Mouse (Mus musculus) lung, postnatal 25 days (tissue): Measurements from ENCODE around the gene Teddm1a.

Experiments used
- DNase-seq: peaks from one replicate; pipeline ENCODE4 v3.0.0; 2022; ENCODE audit warnings: low spot score

The Teddm1a gene

DNA sequence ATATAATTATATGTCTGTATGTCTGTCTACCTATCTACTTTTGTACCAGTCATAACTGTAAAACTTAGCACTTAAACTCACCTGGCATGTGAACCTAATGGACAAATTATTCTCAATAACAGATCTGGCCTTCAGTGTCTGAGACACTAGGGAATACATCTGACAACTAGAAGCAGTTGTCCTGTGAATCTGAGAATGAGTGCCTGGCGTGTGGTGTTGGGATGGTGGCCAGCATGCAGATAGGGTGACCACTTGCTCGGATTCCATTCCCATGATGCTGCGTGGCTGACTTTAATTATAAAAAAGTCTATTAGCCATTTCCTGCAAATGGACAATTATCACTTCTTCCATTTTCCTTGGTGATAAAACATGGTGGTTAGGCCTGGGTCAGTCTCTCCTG is 14.3 kb downstream of the Teddm1a start:
- no peak for DNase-seq

DNA sequence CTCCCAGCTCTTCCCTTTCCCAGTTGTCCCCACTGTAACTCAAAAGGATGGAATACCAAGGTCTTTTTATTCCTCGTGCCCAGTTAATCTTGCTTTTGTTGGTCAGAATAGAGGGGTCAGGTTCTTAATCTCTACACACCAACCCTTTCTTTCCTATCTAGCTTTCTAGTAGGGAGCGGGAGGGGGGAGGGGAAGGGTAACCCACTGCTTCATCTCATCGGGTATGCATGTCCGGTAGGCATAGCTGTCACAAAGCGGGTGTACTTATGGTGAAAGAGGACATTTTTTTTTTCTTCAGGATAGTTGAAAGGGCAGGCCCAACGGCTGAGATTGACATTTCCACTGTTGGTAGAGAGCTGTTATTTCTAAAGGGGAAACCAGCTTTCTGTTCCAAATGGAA is 16.7 kb downstream of the Teddm1a start:
- DNase-seq, result no peak

DNA sequence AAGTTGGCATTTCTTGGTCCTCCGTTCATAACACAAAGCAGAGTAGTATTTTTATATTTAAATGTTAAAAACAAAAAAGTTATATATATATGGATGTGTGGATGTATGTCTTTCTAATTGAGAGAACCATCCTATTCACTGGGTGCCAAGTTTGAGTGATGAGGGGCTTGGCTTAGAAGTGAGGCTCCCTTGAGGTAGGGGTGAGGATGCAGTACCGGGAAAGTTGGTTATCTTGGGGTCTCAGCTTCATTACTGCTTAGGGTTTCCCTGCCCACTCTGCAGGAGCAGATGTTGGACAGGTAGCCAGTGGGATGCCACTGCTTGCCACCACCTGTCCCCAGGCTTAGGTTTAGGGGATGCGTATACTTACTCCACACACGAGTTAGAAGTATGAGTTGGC is 17.2 kb downstream of the Teddm1a start:
- no peak for DNase-seq

GRCm38 (mm10) chr1:153909213-153909962 is 17.8 kb downstream of the Teddm1a start:
- no peak for DNase-seq

DNA sequence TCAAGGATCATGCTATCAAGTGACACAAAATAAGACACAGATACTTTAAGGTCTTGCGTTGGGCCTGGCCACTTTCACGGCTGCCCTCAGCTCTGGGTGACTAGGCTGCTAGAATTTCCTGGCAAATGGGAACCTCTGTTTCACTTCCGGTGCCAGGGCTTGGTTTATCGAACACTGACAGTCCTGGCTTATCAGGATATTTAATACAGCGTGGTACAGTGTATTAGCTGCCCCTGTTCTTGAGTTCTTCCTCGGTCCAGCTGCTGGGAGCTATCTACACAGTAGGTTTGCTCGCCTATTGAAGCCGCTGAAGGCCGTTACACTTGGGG is 18.4 kb downstream of the Teddm1a start:
- DNase-seq, result no peak

- DNase-seq, result no peak
These were observed 18.9 kb downstream of the Teddm1a start for GRCm38 (mm10) chr1:153910423-153910822.

DNA sequence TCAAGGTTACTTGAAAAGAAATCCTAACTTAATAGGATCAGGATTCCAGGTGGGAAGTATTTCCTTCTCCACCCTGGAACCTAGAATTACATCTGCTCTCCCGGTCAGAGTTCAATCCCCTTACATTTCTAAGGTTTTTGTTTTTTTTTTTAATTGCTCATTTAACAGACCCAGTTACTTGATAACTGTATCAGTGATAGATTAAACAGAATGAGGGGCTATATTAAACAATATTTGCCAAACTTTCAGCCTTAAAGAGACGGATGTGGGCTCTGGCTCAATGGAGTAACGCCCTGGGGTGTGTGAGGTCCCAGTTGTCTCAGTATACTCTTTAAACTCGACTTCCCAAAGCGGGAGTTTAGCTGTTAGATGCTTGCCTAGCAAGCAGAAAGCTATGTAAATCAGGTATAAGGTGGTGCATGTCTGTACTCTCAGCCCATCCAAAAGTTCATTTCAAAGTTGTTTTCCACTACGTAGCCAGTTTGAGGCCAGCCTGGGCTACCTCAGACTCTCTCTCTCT is 19.8 kb downstream of the Teddm1a start:
- no peak for DNase-seq

- DNase-seq, result no peak
These were observed 22.3 kb downstream of the Teddm1a start for GRCm38 (mm10) chr1:153913869-153914268.

GRCm38 (mm10) chr1:153918521-153919206 is 27.1 kb downstream of the Teddm1a start:
- peak; percentile 76 for DNase-seq

GRCm38 (mm10) chr1:153921642-153922041 is 30.1 kb downstream of the Teddm1a start:
- DNase-seq, result no peak

- DNase-seq, result no peak
These were observed 31.1 kb downstream of the Teddm1a start for GRCm38 (mm10) chr1:153922571-153923021.

- DNase-seq, result no peak
These were observed 33.1 kb downstream of the Teddm1a start for GRCm38 (mm10) chr1:153924395-153925385.

DNA sequence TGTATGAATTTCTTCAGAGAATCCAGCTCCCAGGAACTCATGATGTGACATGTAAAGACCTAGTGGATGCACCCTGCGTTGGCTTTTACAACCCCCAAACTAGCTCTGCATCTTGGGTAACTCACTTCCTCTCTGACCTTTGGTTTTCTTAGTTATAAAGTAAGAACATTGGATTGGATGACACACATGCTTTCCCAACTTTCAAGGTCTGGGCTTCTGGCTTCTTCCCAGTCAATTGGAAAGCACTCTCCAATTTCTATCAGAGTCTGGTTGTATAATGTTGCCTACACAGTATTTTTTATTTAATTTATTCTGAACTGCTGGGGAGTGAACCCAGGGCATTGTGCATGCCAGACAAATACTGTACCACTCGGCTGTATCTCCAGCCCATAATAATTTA is 38.9 kb downstream of the Teddm1a start:
- no peak for DNase-seq

DNA sequence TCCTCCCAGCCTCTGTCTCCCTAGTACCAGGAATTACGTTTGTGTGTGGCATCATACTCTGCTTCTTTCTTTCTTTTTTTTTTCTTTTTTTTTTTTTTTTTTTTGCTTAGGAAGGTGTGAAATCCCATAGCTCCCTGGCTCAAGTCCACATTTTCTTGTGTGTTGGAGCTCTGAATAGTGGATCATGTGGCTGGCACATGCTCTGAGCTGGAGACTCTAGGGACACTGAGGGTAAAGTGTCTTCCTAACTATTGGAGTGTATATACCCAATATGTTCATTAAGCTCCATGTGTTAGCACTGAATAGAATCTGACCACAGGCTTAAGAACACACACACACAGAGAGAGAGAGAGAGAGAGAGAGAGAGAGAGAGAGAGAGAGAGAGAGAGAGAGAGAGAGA is 42.2 kb downstream of the Teddm1a start:
- DNase-seq, result no peak

- no peak for DNase-seq
These were observed 44.4 kb downstream of the Teddm1a start for GRCm38 (mm10) chr1:153935844-153936380.

DNA sequence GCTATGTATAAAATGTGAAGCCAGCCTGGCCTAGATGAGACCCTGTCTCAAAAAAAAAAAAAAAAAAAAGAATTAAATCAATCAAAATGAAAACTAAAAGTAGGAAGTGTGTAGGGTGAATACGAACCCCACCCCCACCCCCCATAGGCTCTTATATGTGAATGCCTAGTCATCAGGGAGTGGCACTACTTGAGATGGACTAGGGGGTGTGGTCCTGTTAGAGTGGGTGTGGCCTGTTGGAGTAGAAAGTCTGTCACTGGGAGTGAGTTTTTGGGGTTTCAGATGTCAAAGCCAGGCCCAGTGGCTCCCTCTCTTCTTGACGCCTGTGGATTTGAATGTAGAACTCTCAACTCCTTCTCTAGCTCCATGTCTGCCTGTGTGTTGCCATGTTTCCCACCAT is 45.5 kb downstream of the Teddm1a start:
- no peak for DNase-seq

- DNase-seq, result no peak
These were observed 49.4 kb downstream of the Teddm1a start for GRCm38 (mm10) chr1:153940986-153941385.
